Mouse (Mus musculus): ENCODE measurements at regions not wholly inside any gene's neighbourhood (a gene's known extent, or its start where the extent isn't known, plus 50 kb on each side); places are given as distances from the start of the nearest gene placed in this dataset.

- CTCF ChIA-PET = no interaction called here
Observed at GRCm38 (mm10) chr9:100097028-100097427, 221.1 kb upstream of the Sox14 start.

GRCm38 (mm10) chr9:100095559-100095959, 219.6 kb upstream of the Sox14 start:
- CTCF ChIA-PET = interaction anchor here in 1 of 4 experiments (0.7 kb wide), 1 partner anchor 314 kb away, joined by 6 read pairs; no protein-coding TSS in a partner anchor
- POLR2A ChIA-PET = interaction anchor here in 2 of 4 experiments (0.7 kb wide), 3 partner anchors 730 to 1478 kb away, joined by 3 read pairs; no protein-coding TSS in a partner anchor

More at GRCm38 (mm10) chr9:100097028-100097427, 221.1 kb upstream of the Sox14 start:
- POLR2A ChIA-PET = no interaction called here

- ChIA-PET POLR2A (interaction anchor here in 2 of 4 experiments (0.6 to 0.7 kb wide), 4 partner anchors 12 to 1478 kb away, joined by 3 to 5 read pairs (median 3); no protein-coding TSS in a partner anchor), CTCF (interaction anchor here in 2 of 4 experiments (0.6 to 0.7 kb wide), 3 partner anchors 12 to 317 kb away, joined by 4 to 6 read pairs (median 6); no protein-coding TSS in a partner anchor)
Observed at GRCm38 (mm10) chr9:100094956-100095558, 219.1 kb upstream of the Sox14 start.

- ChIA-PET CTCF (no interaction called here), POLR2A (no interaction called here)
Observed at GRCm38 (mm10) chr9:100071141-100071540, 195.2 kb upstream of the Sox14 start.

- ChIA-PET CTCF (no interaction called here), POLR2A (no interaction called here)
Observed at GRCm38 (mm10) chr9:100058541-100058940, 182.6 kb upstream of the Sox14 start.

DNA sequence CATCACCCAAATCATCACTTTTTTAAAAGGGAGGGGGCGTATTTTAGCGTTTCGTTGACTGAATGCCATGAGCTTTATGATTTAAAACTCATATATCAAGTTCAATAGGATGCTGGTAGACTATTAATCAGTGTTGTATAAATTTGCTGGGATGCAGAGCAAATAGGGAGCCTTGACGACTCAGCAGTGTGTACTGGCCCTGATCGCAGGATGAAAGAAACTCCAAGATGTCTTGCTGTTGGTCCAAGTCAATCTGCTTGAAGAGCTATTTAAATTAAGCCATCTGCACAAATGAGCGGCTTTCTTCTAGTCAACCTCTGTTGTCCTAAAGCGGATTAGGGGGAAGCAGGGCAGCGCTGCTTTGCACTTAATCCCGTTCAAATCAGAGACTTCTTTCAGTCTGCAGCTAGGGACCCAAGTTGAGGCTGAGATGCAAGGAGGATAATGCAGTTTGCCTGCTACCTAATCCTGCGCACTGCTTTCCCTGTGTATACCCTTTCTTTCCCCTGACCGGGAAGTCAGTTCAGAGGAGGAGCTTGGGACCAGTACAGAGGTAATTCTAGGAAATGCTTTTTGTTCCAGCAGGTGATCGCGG, 170.3 kb upstream of the Sox14 start:
- ChIA-PET CTCF (no interaction called here), POLR2A (no interaction called here)

GRCm38 (mm10) chr9:100045636-100046035, 169.7 kb upstream of the Sox14 start:
- ChIA-PET CTCF (no interaction called here), POLR2A (no interaction called here)

DNA sequence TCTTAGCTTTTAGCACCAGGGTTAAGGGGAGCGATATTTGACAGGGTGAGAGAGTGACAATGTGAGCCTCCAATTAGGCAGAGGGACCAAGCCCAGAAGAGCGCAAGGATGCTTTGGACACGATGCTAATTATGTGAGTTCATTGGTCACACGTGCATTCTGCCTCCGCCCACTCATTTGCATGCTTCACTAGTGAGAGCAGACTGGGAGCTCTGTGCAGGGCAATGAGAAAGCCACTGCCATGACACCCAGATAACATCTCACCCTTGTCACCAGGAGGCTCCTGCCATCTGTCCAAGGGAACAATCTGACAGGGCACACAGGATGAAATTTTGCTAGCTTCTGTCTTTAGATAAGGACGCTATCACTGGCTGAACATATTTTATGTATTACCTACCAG, 165.8 kb upstream of the Sox14 start:
- ChIA-PET CTCF (interaction anchor here in 1 of 4 experiments (1.7 kb wide), 1 partner anchor 380 kb away, joined by 5 read pairs; no protein-coding TSS in a partner anchor), POLR2A (no interaction called here)

- POLR2A ChIA-PET = no interaction called here
- CTCF ChIA-PET = no interaction called here
Observed at GRCm38 (mm10) chr9:100023641-100024040, 147.7 kb upstream of the Sox14 start.

GRCm38 (mm10) chr9:100022035-100022434, 146.1 kb upstream of the Sox14 start:
- ChIA-PET POLR2A (no interaction called here), CTCF (no interaction called here)

- CTCF ChIA-PET = no interaction called here
- POLR2A ChIA-PET = no interaction called here
Observed at GRCm38 (mm10) chr9:99995204-99995603, 119.2 kb upstream of the Sox14 start.

GRCm38 (mm10) chr9:99994285-99995144, 118.5 kb upstream of the Sox14 start:
- CTCF ChIA-PET = interaction anchor here in 2 of 4 experiments (0.6 to 1.5 kb wide), 3 partner anchors 14 to 389 kb away, joined by 3 to 6 read pairs (median 3); no protein-coding TSS in a partner anchor
- POLR2A ChIA-PET = no interaction called here

DNA sequence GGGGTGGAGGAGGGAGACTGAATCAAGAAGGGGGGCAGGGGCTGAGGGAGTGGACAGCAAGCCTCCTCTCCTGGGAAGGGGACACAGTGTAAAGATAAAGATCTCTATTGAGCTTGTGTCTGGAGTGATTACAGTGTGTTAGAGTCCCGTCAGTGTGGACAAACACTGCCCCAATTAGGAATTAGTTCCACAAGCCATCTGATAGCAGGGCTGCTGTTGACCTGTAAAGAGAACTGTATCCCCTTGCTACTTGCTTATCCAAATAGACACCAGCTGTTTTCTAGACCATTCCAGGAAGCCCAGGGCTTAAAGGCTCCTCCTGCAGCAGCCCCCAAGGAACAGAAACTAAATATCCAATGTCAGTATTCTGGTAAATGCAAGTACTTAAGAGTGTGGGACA, 111.4 kb upstream of the Sox14 start:
- CTCF ChIA-PET = no interaction called here
- POLR2A ChIA-PET = no interaction called here

DNA sequence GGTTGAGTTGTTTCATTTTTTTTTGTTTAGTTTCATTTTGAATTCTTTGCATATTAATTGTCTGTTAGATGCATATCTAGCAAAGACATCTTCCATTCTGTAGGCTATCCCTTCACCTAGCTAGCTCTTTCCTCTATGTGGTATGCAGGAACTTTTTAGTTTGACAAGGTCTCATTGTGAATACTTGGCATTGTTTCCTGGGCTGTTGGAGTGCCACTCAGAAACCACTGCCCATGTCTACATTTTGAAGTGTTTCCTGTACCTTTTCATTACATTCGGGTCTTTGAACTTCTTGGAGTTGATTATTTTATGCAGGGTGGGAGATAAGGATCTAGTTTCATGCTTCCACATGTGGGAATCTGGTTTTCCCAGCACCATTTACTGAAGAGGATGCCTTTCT, 104.8 kb upstream of the Sox14 start:
- CTCF ChIA-PET = interaction anchor here in 1 of 4 experiments (0.6 kb wide), 1 partner anchor 14 kb away, joined by 3 read pairs; no protein-coding TSS in a partner anchor
- POLR2A ChIA-PET = no interaction called here

DNA sequence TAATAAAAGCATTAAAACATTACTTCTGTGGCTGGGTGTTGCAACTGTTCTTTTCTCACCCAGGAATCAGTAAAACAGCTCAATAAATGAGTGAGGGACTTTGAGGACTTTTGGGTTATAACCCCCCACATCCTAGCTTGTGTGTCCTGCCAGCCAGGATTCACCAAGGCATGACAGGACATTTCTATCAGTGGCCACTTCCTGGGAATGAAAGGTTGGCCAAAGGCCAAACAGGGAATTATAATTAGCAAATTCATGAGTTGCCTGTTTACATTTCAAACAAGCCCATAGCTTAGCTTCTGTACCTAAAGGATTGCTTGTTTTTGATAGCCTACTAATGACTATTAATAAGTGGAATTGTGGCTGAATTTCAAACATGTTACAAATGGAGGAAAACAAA, 85.6 kb upstream of the Sox14 start:
- POLR2A ChIA-PET = no interaction called here

DNA sequence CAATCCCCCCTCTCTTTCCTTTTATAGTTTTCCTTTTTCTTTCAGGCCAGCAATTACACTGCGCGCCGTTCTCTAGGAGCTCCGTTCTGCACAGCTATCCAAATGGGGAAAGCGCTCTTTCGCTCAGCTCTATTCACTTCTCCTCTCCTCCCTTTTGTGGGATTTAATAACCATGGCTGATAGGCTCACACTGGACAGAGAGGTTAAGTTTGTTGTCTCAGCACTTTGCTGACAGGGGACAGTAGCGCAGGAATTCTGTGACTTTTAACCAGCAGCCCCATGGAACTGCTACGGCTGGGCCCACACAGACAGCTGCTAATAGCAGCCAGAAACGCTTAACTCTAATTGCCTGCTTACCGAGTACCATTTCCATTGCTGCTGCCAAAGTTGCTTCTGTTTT, 78.8 kb upstream of the Sox14 start:
- CTCF ChIA-PET = no interaction called here
- POLR2A ChIA-PET = no interaction called here

More for the DNA sequence above, 85.6 kb upstream of the Sox14 start:
- CTCF ChIA-PET = interaction anchor here in 1 of 4 experiments (0.9 kb wide), 1 partner anchor 13 kb away, joined by 5 read pairs; no protein-coding TSS in a partner anchor

DNA sequence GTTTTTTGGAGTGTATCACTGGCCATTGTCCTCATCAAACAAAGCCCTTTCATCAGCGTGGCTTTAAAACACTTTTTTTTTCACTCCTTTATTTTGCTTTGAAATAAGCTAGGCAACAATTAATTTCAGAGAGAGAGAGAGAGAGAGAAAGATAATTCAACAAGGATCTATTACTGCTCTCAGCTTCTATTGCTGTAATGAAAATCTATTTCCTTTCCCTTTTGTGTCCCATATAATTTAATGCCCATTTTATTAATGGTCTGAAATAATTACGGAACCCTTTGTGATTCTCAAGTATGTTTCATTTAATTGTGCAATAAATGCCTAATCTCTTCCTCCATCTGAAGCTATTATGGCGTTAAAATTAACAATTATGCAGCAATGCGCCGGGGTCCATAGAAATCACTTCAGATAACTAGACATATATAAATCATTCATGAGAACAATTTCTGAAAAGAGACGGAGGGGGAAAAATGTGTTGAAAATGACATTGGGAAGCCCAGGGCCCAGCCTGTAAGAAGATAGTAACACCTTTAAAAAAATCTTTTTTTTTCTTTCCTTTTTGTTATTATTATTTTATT, 78.2 kb upstream of the Sox14 start:
- ChIA-PET CTCF (no interaction called here), POLR2A (no interaction called here)

All from embryonic stem cell, embryonic (primary cell).